Mouse (Mus musculus) lung, embryonic 14.5 days (tissue): ENCODE data around the gene Wdr83os. TPM values are rescaled to one million over a fixed set of nuclear protein-coding genes. Genes with fewer than 3 reads are reported as not detected.

Experiments
- ATAC-seq: fragments of 200-750 bp; cut with Nextera tagmentation; 2 replicates; pipeline ENCODE4 v1.8.0; 2017; ENCODE audit warnings: mild to moderate bottlenecking, moderate TSS enrichment, moderate library complexity; ENCODE audit not compliant: insufficient read depth
- DNase-seq: peaks from one replicate; pipeline ENCODE4 v3.0.0-alpha.2; 2015
- H3K27ac ChIP-seq: fragments of 300-500 bp; sonication (generic); 2 replicates; pipeline ENCODE4 v1.5.1; 2014; ENCODE audit warnings: low read depth, mild to moderate bottlenecking, moderate library complexity
- H3K27me3 ChIP-seq: fragments of 300-500 bp; sonication (generic); 2 replicates; pipeline ENCODE4 v1.6.1; 2014; ENCODE audit warnings: low read length, control low read depth; ENCODE audit not compliant: insufficient read depth
- H3K36me3 ChIP-seq: fragments of 300-500 bp; sonication (generic); 2 replicates; pipeline ENCODE4 v1.6.1; 2014; ENCODE audit warnings: control low read depth; ENCODE audit not compliant: insufficient read depth
- H3K4me1 ChIP-seq: fragments of 300-500 bp; sonication (generic); 2 replicates; pipeline ENCODE4 v1.6.1; 2014; ENCODE audit warnings: antibody characterized with exemption, control low read depth; ENCODE audit not compliant: insufficient read depth
- H3K4me2 ChIP-seq: fragments of 300-500 bp; sonication (generic); 2 replicates; pipeline ENCODE4 v1.6.1; 2014; ENCODE audit warnings: mild to moderate bottlenecking
- H3K4me3 ChIP-seq: fragments of 300-500 bp; sonication (generic); 2 replicates; pipeline ENCODE4 v1.5.1; 2014; ENCODE audit warnings: low read depth, low read length
- H3K9ac ChIP-seq: fragments of 300-500 bp; sonication (generic); 2 replicates; pipeline ENCODE4 v1.6.1; 2014
- H3K9me3 ChIP-seq: fragments of 300-500 bp; sonication (generic); 2 replicates; pipeline ENCODE4 v1.6.1; 2016; ENCODE audit warnings: low read depth, low read length, control low read depth
- CTCF ChIP-seq: IDR thresholded peaks from 2 replicates; pipeline ENCODE4 v1.5.1; 2016; ENCODE audit warnings: antibody characterized with exemption, low read depth
- WGBS: fragments of 180-500 bp; shearing (Covaris S2); extraction: QIAGEN DNeasy Blood & Tissue Kit; methylation state at CpG from one replicate; pipeline ENCODE4 v1.1.7; 2014; 5-methylcytosine and 5-hydroxymethylcytosine counted together
- polyA plus RNA-seq: library from polyadenylated mRNA; unstranded; fragments of >200 nt; fragmentation: Nextera tagmentation; extraction: Ambion mirVana; gene quantifications from 2 replicates; pipeline ENCODE4 v1.2.1, GENCODE M21; 2014

The Wdr83os gene
- 155 and 158 TPM in 2 replicates for polyA plus RNA-seq

DNA sequence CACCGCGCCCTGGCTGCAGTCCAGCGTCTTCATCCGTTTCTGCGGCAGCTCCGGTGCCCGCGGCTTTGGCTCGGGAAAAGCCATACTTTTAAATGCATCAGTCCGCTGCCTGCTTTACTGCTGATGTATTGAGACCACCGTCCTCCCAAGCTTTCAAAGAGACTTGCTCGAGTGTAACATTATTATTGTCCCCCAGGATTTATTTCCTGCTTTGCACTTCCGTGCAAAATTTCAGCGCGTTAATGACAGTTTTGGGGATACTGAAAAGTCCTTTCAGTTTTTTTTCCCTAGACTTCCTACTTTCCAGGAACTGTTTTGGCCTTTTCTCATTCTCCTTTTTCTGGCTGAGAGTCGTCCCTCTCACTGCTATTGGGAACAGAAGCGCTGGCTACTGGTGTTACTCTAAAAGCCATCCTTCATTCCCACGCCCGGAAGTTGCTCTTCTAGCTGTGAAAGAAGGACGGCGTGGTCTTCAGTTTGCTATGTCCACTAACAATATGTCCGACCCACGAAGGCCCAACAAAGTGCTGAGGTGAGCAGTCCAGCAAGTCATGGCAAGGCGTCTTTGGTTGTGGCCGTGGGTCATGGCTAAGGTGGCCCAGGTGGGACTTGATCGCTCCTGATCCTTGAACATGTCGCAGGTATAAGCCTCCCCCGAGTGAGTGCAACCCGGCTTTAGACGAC lies at the start of gene Wdr83os:
Gene Wdr83os (plus strand): TSS at position 209 of the 684 bp plus-strand sequence.
- Histone ChIP-seq H3K9ac (peak within 1 kb of the TSS; percentile 86), H3K27me3 (no peaks in the 10 kb centered on the region), H3K4me1 (peaks cover 13% of the 10 kb centered on the region), H3K27ac (peak within 1 kb of the TSS; percentile 80; the same call in 1 of the 2 replicates), H3K4me3 (peak within 1 kb of the TSS; percentile 87), H3K9me3 (no peaks in the 10 kb centered on the region), H3K4me2 (peak within 1 kb of the TSS; percentile 95), H3K36me3 (peaks cover 36% of the 10 kb centered on the region)
- ATAC-seq (peak; percentile 23), DNase-seq (peak; percentile 89)
- TF ChIP-seq CTCF: 0 out of 2 replicates have a peak, but pooled peaks have one; percentile 1
- under 1% methylated on average over 30 of the region's 30 CpGs for WGBS

DNA sequence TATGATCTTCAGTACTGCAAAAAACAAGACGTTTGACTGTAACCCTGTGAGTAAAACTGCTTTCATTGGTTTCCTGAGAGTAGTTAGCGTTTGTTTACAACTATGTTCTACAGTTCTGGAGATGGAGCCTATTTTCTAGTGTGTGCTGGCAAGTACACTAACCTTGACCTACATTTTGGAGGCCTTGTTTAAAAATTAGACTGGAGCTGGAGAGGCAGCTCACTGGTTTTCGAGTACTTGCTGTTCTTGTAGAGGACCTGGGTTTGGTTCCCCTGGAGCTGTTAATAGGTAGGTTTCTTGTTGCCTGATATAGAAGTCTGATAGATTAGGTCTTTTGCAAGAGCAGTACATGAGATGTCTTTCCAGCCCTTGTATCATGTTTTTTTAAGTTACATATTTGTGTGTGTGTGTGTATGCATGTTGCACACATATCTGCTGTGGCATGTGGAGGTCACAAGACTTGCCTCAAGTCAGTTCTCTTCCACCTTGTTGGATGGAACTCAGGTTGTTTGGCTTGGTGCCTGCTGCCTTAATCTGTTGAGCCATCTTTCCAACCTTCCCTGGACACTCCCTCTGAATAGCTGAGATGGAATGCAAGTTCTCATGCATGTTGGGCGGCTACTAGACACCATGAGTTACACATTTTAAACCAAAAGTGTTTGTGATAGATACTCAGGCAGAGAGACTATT lies 47.8 kb upstream of the Wdr83os start:
- Histone ChIP-seq H3K9ac (no peak overlapping the region), H3K4me1 (peaks cover 20% of the 10 kb centered on the region), H3K27ac (no peak overlapping the region), H3K4me3 (no peak overlapping the region), H3K9me3 (no peaks in the 10 kb centered on the region), H3K36me3 (peaks cover 48% of the 10 kb centered on the region), H3K4me2 (no peak overlapping the region), H3K27me3 (no peaks in the 10 kb centered on the region)
- no peak for ATAC-seq
- TF ChIP-seq CTCF: no peak
- no peak for DNase-seq
- WGBS: 78% methylated on average over 4 of the region's 4 CpGs

GRCm38 (mm10) chr8:85033867-85034266 lies 46.7 kb upstream of the Wdr83os start:
- Histone ChIP-seq H3K9me3 (no peaks in the 10 kb centered on the region), H3K4me3 (no peak overlapping the region), H3K27ac (no peak overlapping the region), H3K27me3 (no peaks in the 10 kb centered on the region), H3K9ac (no peak overlapping the region), H3K36me3 (peaks cover 47% of the 10 kb centered on the region), H3K4me2 (no peak overlapping the region; the same call in 1 of the 2 replicates), H3K4me1 (peaks cover 16% of the 10 kb centered on the region; the same call in 1 of the 2 replicates)
- TF ChIP-seq CTCF: no peak
- no peak for DNase-seq
- 56% methylated on average over 1 of the region's 1 CpGs for WGBS
- no peak for ATAC-seq

DNA sequence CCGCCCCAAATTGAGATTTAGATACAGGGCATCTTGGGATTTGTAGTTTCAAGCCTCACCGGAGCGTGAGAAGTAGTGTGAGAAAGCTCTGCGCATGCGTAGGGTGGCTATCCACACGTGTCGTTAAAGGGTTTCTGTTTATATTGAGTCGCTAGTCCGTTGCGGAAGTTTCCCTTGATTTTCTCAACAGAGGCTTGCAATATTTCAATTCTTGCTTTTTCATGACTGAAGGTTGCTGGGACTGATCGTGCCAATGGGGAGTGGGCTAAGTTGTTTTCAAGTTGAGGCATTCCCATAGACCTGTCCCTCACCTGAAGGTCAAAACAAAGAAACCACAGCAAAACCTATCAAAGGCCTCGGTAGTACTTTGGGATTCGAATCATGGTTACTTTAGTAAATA lies 45.8 kb upstream of the Wdr83os start:
- Histone ChIP-seq H3K4me1 (0 out of 2 replicates have a peak, but pooled peaks cover 16% of the 10 kb centered on the region), H3K27ac (peak overlapping the region; percentile 100; the same call in 1 of the 2 replicates), H3K9ac (peak overlapping the region; percentile 90), H3K9me3 (no peaks in the 10 kb centered on the region), H3K4me3 (peak overlapping the region; percentile 83), H3K4me2 (peak overlapping the region; percentile 93), H3K27me3 (no peaks in the 10 kb centered on the region), H3K36me3 (peaks cover 42% of the 10 kb centered on the region)
- DNase-seq: peak; percentile 95
- no peak for TF ChIP-seq CTCF
- ATAC-seq: no peak
- under 1% methylated on average over 13 of the region's 13 CpGs for WGBS

GRCm38 (mm10) chr8:85035165-85035727 lies 45.3 kb upstream of the Wdr83os start:
- peak overlapping the region; percentile 100 for H3K27ac ChIP-seq
- TF ChIP-seq CTCF: no peak
- H3K9me3 ChIP-seq: no peaks in the 10 kb centered on the region
- peak overlapping the region; percentile 90 for H3K9ac ChIP-seq
- ATAC-seq (no peak), DNase-seq (no peak)
- WGBS: 4% methylated on average over 12 of the region's 12 CpGs
- H3K36me3 ChIP-seq: peaks cover 42% of the 10 kb centered on the region
- no peaks in the 10 kb centered on the region for H3K27me3 ChIP-seq
- H3K4me1 ChIP-seq: 0 out of 2 replicates have a peak, but pooled peaks cover 16% of the 10 kb centered on the region
- peak overlapping the region; percentile 83 for H3K4me3 ChIP-seq
- peak overlapping the region; percentile 93 for H3K4me2 ChIP-seq

DNA sequence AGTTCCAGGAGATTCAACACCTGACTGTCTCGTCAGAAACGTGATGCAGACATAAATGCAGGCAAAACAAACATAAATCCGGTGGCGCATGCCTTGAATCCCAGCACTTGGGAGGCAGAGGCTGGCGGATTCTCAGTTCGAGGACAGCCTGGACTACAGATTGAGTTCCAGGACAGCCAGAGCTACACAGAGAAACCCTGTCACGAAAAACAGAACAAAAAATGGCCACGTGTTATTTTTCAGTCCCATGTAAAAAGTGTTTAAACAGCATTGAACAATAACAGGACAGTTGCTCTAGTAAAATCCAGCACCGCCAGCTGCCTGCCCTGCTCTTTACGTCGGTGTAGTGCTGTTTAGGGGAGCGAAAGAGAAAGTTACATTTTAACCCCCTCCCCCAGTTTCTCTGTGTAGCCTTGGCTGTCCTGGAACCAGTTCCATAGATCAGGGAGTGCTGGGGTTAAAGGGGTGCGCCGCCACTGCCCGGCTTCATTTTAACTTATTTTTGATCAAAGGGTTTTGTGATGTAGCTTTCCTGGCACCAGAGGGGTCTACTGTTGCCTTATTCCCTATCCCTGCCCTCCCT lies 44.7 kb upstream of the Wdr83os start:
- Histone ChIP-seq H3K4me3 (peak overlapping the region; percentile 83), H3K9me3 (no peaks in the 10 kb centered on the region), H3K36me3 (peaks cover 43% of the 10 kb centered on the region), H3K27me3 (no peaks in the 10 kb centered on the region), H3K27ac (peak overlapping the region; percentile 100), H3K9ac (peak overlapping the region; percentile 90), H3K4me2 (peak overlapping the region; percentile 93), H3K4me1 (0 out of 2 replicates have a peak, but pooled peaks cover 16% of the 10 kb centered on the region)
- DNase-seq (peak; percentile 55), ATAC-seq (peak; percentile 9)
- WGBS: under 1% methylated on average over 15 of the region's 15 CpGs
- no peak for TF ChIP-seq CTCF

DNA sequence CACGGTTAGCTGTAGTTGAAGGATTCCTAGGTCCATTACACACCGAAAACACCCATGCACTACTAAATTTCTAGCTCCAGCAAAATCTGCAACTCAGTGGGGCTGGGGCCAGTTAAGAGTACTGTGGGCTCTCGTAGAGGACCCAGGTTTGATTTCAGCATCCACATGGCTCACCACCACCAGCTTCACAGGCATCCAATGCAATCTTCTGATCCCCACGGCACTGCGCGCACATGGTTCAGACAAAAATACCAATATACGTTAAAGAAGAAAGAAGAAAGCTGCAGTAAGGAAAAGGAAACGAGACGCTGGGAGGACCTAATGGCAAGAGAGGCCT lies 44.2 kb upstream of the Wdr83os start:
- DNase-seq: no peak
- H3K27me3 ChIP-seq: no peaks in the 10 kb centered on the region
- peak overlapping the region; percentile 90 for H3K9ac ChIP-seq
- ATAC-seq: peak; percentile 22
- 0 out of 2 replicates have a peak, but pooled peaks cover 16% of the 10 kb centered on the region for H3K4me1 ChIP-seq
- H3K27ac ChIP-seq: peak overlapping the region; percentile 100
- no peaks in the 10 kb centered on the region for H3K9me3 ChIP-seq
- H3K4me3 ChIP-seq: peak overlapping the region; percentile 83
- peak overlapping the region; percentile 93 for H3K4me2 ChIP-seq
- WGBS: under 1% methylated on average over 9 of the region's 9 CpGs
- H3K36me3 ChIP-seq: peaks cover 44% of the 10 kb centered on the region
- TF ChIP-seq CTCF: no peak
